Mouse (Mus musculus) MEL (cell line): ENCODE results near the gene Edem1.

Source experiments
- CTCF ChIP-seq, 3 experiments: IDR thresholded peaks in 2 of 3; conservative IDR thresholded peaks in 1 of 3; 2 replicates each; pipeline ENCODE4 v1.5.1; 2011 to 2012; ENCODE audit warnings: low read length in 3 of 3, low read depth in 2 of 3, mild to moderate bottlenecking in 2 of 3, improper control_type of control experiment in 1 of 3, inconsistent platforms in 1 of 3, mixed read lengths in 1 of 3, moderate library complexity in 1 of 3; ENCODE audit not compliant: control insufficient read depth in 1 of 3, insufficient read depth in 1 of 3, poor library complexity in 1 of 3, severe bottlenecking in 1 of 3
- E2F4 ChIP-seq: IDR thresholded peaks from 2 replicates; pipeline ENCODE4 v1.6.1; 2011; ENCODE audit warnings: low read depth, low read length, improper control_type of control experiment, borderline replicate concordance
- POLR2A ChIP-seq, 2 experiments: IDR thresholded peaks; 2 replicates each; pipeline ENCODE4 v1.6.1; 2011 to 2012; ENCODE audit warnings: low read length in 2 of 2, mild to moderate bottlenecking in 2 of 2, control low read depth in 1 of 2, improper control_type of control experiment in 1 of 2, low read depth in 1 of 2, moderate library complexity in 1 of 2; ENCODE audit not compliant: control insufficient read depth in 1 of 2, insufficient read depth in 1 of 2, poor library complexity in 1 of 2
- USF1 ChIP-seq: IDR thresholded peaks from 2 replicates; pipeline ENCODE4 v1.6.1; 2014; ENCODE audit warnings: low read depth, mild to moderate bottlenecking, inconsistent platforms, low read length, improper control_type of control experiment, moderate library complexity
- ZNF384 ChIP-seq: IDR thresholded peaks from 2 replicates; pipeline ENCODE4 v1.6.1; 2012; ENCODE audit warnings: low read depth, mild to moderate bottlenecking, inconsistent platforms, low read length, improper control_type of control experiment

DNA sequence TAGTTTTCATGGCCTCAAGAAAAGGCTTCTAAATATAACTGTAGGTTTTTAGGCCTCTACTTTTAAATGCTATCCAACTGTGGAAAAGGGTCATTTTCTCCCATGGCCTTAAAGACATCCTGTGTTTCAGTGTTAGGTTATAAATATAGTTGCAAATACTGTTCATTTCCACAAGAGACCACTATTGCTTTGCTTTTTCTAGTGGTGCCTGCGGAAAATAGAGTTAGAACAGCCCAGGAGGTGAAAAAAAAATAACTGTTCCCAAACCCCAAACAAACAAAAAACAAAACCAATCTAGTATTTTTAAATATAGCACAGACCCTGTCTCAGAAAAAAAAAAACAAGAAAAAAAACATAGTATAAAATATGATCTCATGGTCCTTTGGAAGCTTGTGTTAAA lies 46.9 kb downstream of the Edem1 start:
- peak in 1 of 3 experiments; percentile 27; a peak in 2 of 6 replicates for TF ChIP-seq CTCF (IDR thresholded peaks at IDR 0.05 in 2 of 3, conservative IDR thresholded peaks at IDR 0.05 in 1 of 3; ENCODE audit: control insufficient read depth in 1 of 3, insufficient read depth in 1 of 3, low read depth in 2 of 3, low read length in 3 of 3, poor library complexity in 1 of 3, severe bottlenecking in 1 of 3)
- TF ChIP-seq USF1: no peak
- TF ChIP-seq POLR2A (IDR thresholded peaks at IDR 0.05; ENCODE audit: control insufficient read depth in 1 of 2, insufficient read depth in 1 of 2, low read depth in 1 of 2, low read length in 2 of 2, poor library complexity in 1 of 2): no peak
- no peak for TF ChIP-seq ZNF384
- no peak for TF ChIP-seq E2F4
